Mouse (Mus musculus) MEL (cell line): ENCODE data around the gene Clpp. TPM values are rescaled to one million over a fixed set of nuclear protein-coding genes. Genes with fewer than 3 reads are reported as not detected.

Experiments
- DNase-seq: peaks from one replicate; pipeline ENCODE4 v3.0.0; 2011; ENCODE audit warnings: low read depth, low spot score
- H3K27ac ChIP-seq: 2 replicates; pipeline ENCODE4 v1.5.1; 2012; ENCODE audit warnings: low read depth, mild to moderate bottlenecking, control low read depth, low read length, moderate library complexity; ENCODE audit not compliant: control insufficient read depth
- H3K27me3 ChIP-seq, 2 experiments: fragments of 150-350 bp in 1 of 2; sonication (generic) in 1 of 2; 2 replicates each; pipeline ENCODE4 v1.6.1; 2012; ENCODE audit warnings: low read length in 2 of 2, mild to moderate bottlenecking in 2 of 2, improper control_type of control experiment in 1 of 2, moderate library complexity in 1 of 2; ENCODE audit not compliant: insufficient read depth in 2 of 2, control insufficient read depth in 1 of 2
- H3K36me3 ChIP-seq, 2 experiments: 2 replicates each; pipeline ENCODE4 v1.6.1; 2012 to 2014; ENCODE audit warnings: low read length in 2 of 2, improper control_type of control experiment in 1 of 2, inconsistent platforms in 1 of 2, mild to moderate bottlenecking in 1 of 2; ENCODE audit not compliant: insufficient read depth in 2 of 2, control insufficient read depth in 1 of 2
- H3K4me1 ChIP-seq, 2 experiments: fragments of 150-350 bp in 1 of 2; sonication (generic) in 1 of 2; 2 replicates each; pipeline ENCODE4 v1.6.1; 2012; ENCODE audit warnings: low read length in 2 of 2, improper control_type of control experiment in 1 of 2, mild to moderate bottlenecking in 1 of 2; ENCODE audit not compliant: insufficient read depth in 2 of 2, control insufficient read depth in 1 of 2
- H3K4me3 ChIP-seq, 2 experiments: fragments of 150-350 bp in 1 of 2; sonication (generic) in 1 of 2; 2 replicates each; pipeline ENCODE4 v1.5.1; 2012; ENCODE audit warnings: low read depth in 2 of 2, low read length in 2 of 2, mild to moderate bottlenecking in 2 of 2, moderate library complexity in 2 of 2, control low read depth in 1 of 2, improper control_type of control experiment in 1 of 2; ENCODE audit not compliant: control insufficient read depth in 1 of 2, insufficient read depth in 1 of 2
- H3K79me2 ChIP-seq: 2 replicates; pipeline ENCODE4 v1.6.1; 2012; ENCODE audit warnings: mild to moderate bottlenecking, low read length, moderate library complexity; ENCODE audit not compliant: control insufficient read depth, poor library complexity, insufficient read depth
- H3K9ac ChIP-seq: 2 replicates; pipeline ENCODE4 v1.6.1; 2012; ENCODE audit warnings: low read depth, mild to moderate bottlenecking, control low read depth, low read length, moderate library complexity; ENCODE audit not compliant: control insufficient read depth, poor library complexity, severe bottlenecking
- H3K9me3 ChIP-seq: fragments of 150-350 bp; sonication (generic); replicated peaks from 2 replicates; pipeline ENCODE4 v1.6.1; 2012; ENCODE audit warnings: mild to moderate bottlenecking, low read length, improper control_type of control experiment, moderate library complexity; ENCODE audit not compliant: insufficient read depth
- CHD1 ChIP-seq: IDR thresholded peaks from 2 replicates; pipeline ENCODE4 v1.6.1; 2012; ENCODE audit warnings: low read depth, mild to moderate bottlenecking, inconsistent platforms, low read length, improper control_type of control experiment
- CHD2 ChIP-seq: IDR thresholded peaks from 2 replicates; pipeline ENCODE4 v1.6.1; 2011; ENCODE audit warnings: low read length, improper control_type of control experiment
- CTCF ChIP-seq, 3 experiments: IDR thresholded peaks in 2 of 3; conservative IDR thresholded peaks in 1 of 3; 2 replicates each; pipeline ENCODE4 v1.5.1; 2011 to 2012; ENCODE audit warnings: low read length in 3 of 3, low read depth in 2 of 3, mild to moderate bottlenecking in 2 of 3, improper control_type of control experiment in 1 of 3, inconsistent platforms in 1 of 3, mixed read lengths in 1 of 3, moderate library complexity in 1 of 3; ENCODE audit not compliant: control insufficient read depth in 1 of 3, insufficient read depth in 1 of 3, poor library complexity in 1 of 3, severe bottlenecking in 1 of 3
- ELF1 ChIP-seq: IDR thresholded peaks from 2 replicates; pipeline ENCODE4 v1.6.1; 2014; ENCODE audit warnings: low read depth, mild to moderate bottlenecking, inconsistent platforms, low read length, improper control_type of control experiment, moderate library complexity
- EP300 ChIP-seq, 2 experiments: IDR thresholded peaks; 2 replicates each; pipeline ENCODE4 v1.6.1; 2011; ENCODE audit warnings: improper control_type of control experiment in 2 of 2, low read length in 2 of 2, low read depth in 1 of 2, mild to moderate bottlenecking in 1 of 2
- ETS1 ChIP-seq: IDR thresholded peaks from 2 replicates; pipeline ENCODE4 v1.6.1; 2012; ENCODE audit warnings: low read depth, mild to moderate bottlenecking, inconsistent platforms, low read length, improper control_type of control experiment, moderate library complexity
- GABPA ChIP-seq: IDR thresholded peaks from 2 replicates; pipeline ENCODE4 v1.6.1; 2012; ENCODE audit warnings: low read depth, mild to moderate bottlenecking, inconsistent platforms, low read length, improper control_type of control experiment, moderate library complexity
- GATA1 ChIP-seq: IDR thresholded peaks from 2 replicates; pipeline ENCODE4 v1.6.1; 2011; ENCODE audit warnings: low read depth, low read length, improper control_type of control experiment
- HCFC1 ChIP-seq: IDR thresholded peaks from 2 replicates; pipeline ENCODE4 v1.6.1; 2012; ENCODE audit warnings: low read depth, mild to moderate bottlenecking, inconsistent platforms, low read length, improper control_type of control experiment, moderate library complexity
- KAT2A ChIP-seq: conservative IDR thresholded peaks from 2 replicates; pipeline ENCODE4 v1.6.1; 2012; ENCODE audit warnings: low read depth, low read length, improper control_type of control experiment, inconsistent platforms
- MAFK ChIP-seq: IDR thresholded peaks from 2 replicates; pipeline ENCODE4 v1.6.1; 2011; ENCODE audit warnings: low read depth, mild to moderate bottlenecking, low read length, improper control_type of control experiment, borderline replicate concordance
- MAZ ChIP-seq: IDR thresholded peaks from 2 replicates; pipeline ENCODE4 v1.6.1; 2012; ENCODE audit warnings: low read depth, mild to moderate bottlenecking, inconsistent platforms, low read length, improper control_type of control experiment
- MEF2A ChIP-seq: IDR thresholded peaks from 2 replicates; pipeline ENCODE4 v1.6.1; 2014; ENCODE audit warnings: low read depth, mild to moderate bottlenecking, inconsistent platforms, low read length, improper control_type of control experiment; ENCODE audit not compliant: poor library complexity, insufficient replicate concordance, severe bottlenecking; ENCODE audit errors: extremely low read depth
- MXI1 ChIP-seq: IDR thresholded peaks from 2 replicates; pipeline ENCODE4 v1.6.1; 2011; ENCODE audit warnings: mild to moderate bottlenecking, low read depth, low read length, improper control_type of control experiment
- MYB ChIP-seq: IDR thresholded peaks from 2 replicates; pipeline ENCODE4 v1.6.1; 2011; ENCODE audit warnings: mild to moderate bottlenecking, low read depth, low read length, improper control_type of control experiment
- MYC ChIP-seq: IDR thresholded peaks from 2 replicates; pipeline ENCODE4 v1.6.1; 2011; ENCODE audit warnings: low read depth, mild to moderate bottlenecking, low read length, improper control_type of control experiment, moderate library complexity
- NRF1 ChIP-seq: IDR thresholded peaks from 2 replicates; pipeline ENCODE4 v1.6.1; 2014; ENCODE audit warnings: low read depth, mild to moderate bottlenecking, inconsistent platforms, low read length, improper control_type of control experiment, moderate library complexity; ENCODE audit not compliant: poor library complexity, insufficient read depth, severe bottlenecking
- POLR2A ChIP-seq, 2 experiments: IDR thresholded peaks; 2 replicates each; pipeline ENCODE4 v1.6.1; 2011 to 2012; ENCODE audit warnings: low read length in 2 of 2, mild to moderate bottlenecking in 2 of 2, control low read depth in 1 of 2, improper control_type of control experiment in 1 of 2, low read depth in 1 of 2, moderate library complexity in 1 of 2; ENCODE audit not compliant: control insufficient read depth in 1 of 2, insufficient read depth in 1 of 2, poor library complexity in 1 of 2
- POLR2AphosphoS5 ChIP-seq: IDR thresholded peaks from 2 replicates; pipeline ENCODE4 v1.6.1; 2012; ENCODE audit warnings: low read depth, borderline replicate concordance, mild to moderate bottlenecking, inconsistent platforms, low read length, moderate library complexity, mixed read lengths
- RAD21 ChIP-seq: IDR thresholded peaks from 2 replicates; pipeline ENCODE4 v1.6.1; 2011; ENCODE audit warnings: mild to moderate bottlenecking, low read depth, low read length, improper control_type of control experiment
- RCOR1 ChIP-seq: IDR thresholded peaks from 2 replicates; pipeline ENCODE4 v1.6.1; 2012; ENCODE audit warnings: low read depth, mild to moderate bottlenecking, inconsistent platforms, low read length, improper control_type of control experiment
- SIN3A ChIP-seq: IDR thresholded peaks from 2 replicates; pipeline ENCODE4 v1.6.1; 2012; ENCODE audit warnings: low read length, improper control_type of control experiment, inconsistent platforms
- SMC3 ChIP-seq: IDR thresholded peaks from 2 replicates; pipeline ENCODE4 v1.6.1; 2011; ENCODE audit warnings: low read depth, low read length, improper control_type of control experiment
- TAL1 ChIP-seq: IDR thresholded peaks from 2 replicates; pipeline ENCODE4 v1.6.1; 2012; ENCODE audit warnings: mild to moderate bottlenecking, inconsistent platforms, low read length, moderate library complexity, mixed read lengths
- TCF12 ChIP-seq: IDR thresholded peaks from 2 replicates; pipeline ENCODE4 v1.6.1; 2014; ENCODE audit warnings: low read depth, mild to moderate bottlenecking, inconsistent platforms, low read length, improper control_type of control experiment, moderate library complexity
- USF2 ChIP-seq, 2 experiments: IDR thresholded peaks; 2 replicates each; pipeline ENCODE4 v1.6.1; 2011 to 2012; ENCODE audit warnings: improper control_type of control experiment in 2 of 2, low read length in 2 of 2, borderline replicate concordance in 1 of 2, inconsistent platforms in 1 of 2, low read depth in 1 of 2, mild to moderate bottlenecking in 1 of 2; ENCODE audit not compliant: insufficient read depth in 1 of 2
- ZKSCAN1 ChIP-seq: IDR thresholded peaks from 2 replicates; pipeline ENCODE4 v1.6.1; 2012; ENCODE audit warnings: low read depth, mild to moderate bottlenecking, inconsistent platforms, low read length, improper control_type of control experiment, moderate library complexity
- ZNF384 ChIP-seq: IDR thresholded peaks from 2 replicates; pipeline ENCODE4 v1.6.1; 2012; ENCODE audit warnings: low read depth, mild to moderate bottlenecking, inconsistent platforms, low read length, improper control_type of control experiment
- polyA plus RNA-seq, 2 experiments: library from polyadenylated mRNA; stranded (reverse) in 1 of 2; unstranded in 1 of 2; fragments of >175 nt in 1 of 2; fragments of >200 nt in 1 of 2; gene quantifications; 2 replicates each; pipeline versions ENCODE4 v1.2.1 to v1.2.4; 2012; ENCODE audit warnings: low replicate concordance in 2 of 2, low read depth in 1 of 2; ENCODE audit not compliant: insufficient read length in 2 of 2, insufficient read depth in 1 of 2, missing spikeins in 1 of 2
- total RNA-seq: library from RNA; depleted of rRNA; stranded (reverse); fragments of 300-350 nt; gene quantifications from 2 replicates; pipeline ENCODE4 v1.2.3, GENCODE M21; 2012

The Clpp gene
- total and polyA plus RNA-seq, 3 experiments, result 177 to 178 TPM; not detected in 1

- Histone ChIP-seq H3K9me3 (no peaks in the 10 kb centered on the region), H3K4me1 (peaks cover 6 to 17% of the 10 kb centered on the region in 2 experiments; a peak in 3 of 4 replicates), H3K4me3 (peak overlapping the region; percentile 57 to 77), H3K27ac (peak overlapping the region; percentile 75), H3K27me3 (no peaks in the 10 kb centered on the region), H3K36me3 (peaks cover 0 to 10% of the 10 kb centered on the region in 2 experiments; a peak in 3 of 4 replicates), H3K79me2 (peaks cover 18% of the 10 kb centered on the region), H3K9ac (peak overlapping the region; percentile 84)
- no peak for DNase-seq
- TF ChIP-seq MAZ, result no peak
- no peak for TF ChIP-seq SIN3A
- no peak for TF ChIP-seq CTCF (IDR thresholded peaks at IDR 0.05 in 2 of 3, conservative IDR thresholded peaks at IDR 0.05 in 1 of 3; ENCODE audit: control insufficient read depth in 1 of 3, insufficient read depth in 1 of 3, low read depth in 2 of 3, low read length in 3 of 3, poor library complexity in 1 of 3, severe bottlenecking in 1 of 3)
- TF ChIP-seq USF2 (IDR thresholded peaks at IDR 0.05; ENCODE audit: borderline replicate concordance in 1 of 2, insufficient read depth in 1 of 2, low read depth in 1 of 2, low read length in 2 of 2), result no peak
- TF ChIP-seq MEF2A, result no peak
- TF ChIP-seq CHD2, result no peak
- no peak for TF ChIP-seq GABPA
- TF ChIP-seq MAFK, result no peak
- no peak for TF ChIP-seq HCFC1
- no peak for TF ChIP-seq ZNF384
- TF ChIP-seq MYC, result no peak
- no peak for TF ChIP-seq POLR2A (IDR thresholded peaks at IDR 0.05; ENCODE audit: control insufficient read depth in 1 of 2, insufficient read depth in 1 of 2, low read depth in 1 of 2, low read length in 2 of 2, poor library complexity in 1 of 2)
- TF ChIP-seq POLR2AphosphoS5, result no peak
- TF ChIP-seq KAT2A, result no peak
- no peak for TF ChIP-seq CHD1
- TF ChIP-seq RAD21, result no peak
Measured at GRCm38 (mm10) chr17:57012245-57012795, 22.2 kb downstream of the Clpp start.

DNA sequence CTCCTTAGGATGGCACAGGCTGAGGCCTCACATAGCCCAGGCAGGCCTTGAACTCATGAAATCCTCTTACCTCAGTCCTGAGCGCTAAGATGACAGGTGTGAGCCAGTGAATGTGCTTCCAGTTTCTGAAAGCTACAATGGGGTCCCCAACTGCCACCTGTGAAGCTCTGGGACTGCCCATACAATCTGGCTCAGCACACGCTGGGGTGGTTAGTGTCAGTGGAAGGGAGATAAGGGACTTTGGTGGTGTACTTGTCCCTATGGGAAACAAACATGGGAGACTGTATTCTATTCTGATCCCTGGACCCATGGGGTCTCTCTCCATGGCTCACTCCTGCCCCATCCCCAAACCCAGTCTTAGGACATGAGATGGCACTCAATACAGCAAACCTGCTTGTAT, 29.6 kb downstream of the Clpp start:
- Histone ChIP-seq H3K27ac (no peak overlapping the region), H3K27me3 (no peaks in the 10 kb centered on the region), H3K36me3 (peaks cover 2% of the 10 kb centered on the region in 2 experiments; a peak in 3 of 4 replicates), H3K4me1 (peaks cover 0 to 6% of the 10 kb centered on the region in 2 experiments; a peak in 1 of 4 replicates), H3K4me3 (no peak overlapping the region), H3K9me3 (no peaks in the 10 kb centered on the region), H3K79me2 (no peaks in the 10 kb centered on the region), H3K9ac (no peak overlapping the region)
- DNase-seq, result peak; percentile 51
- TF ChIP-seq GABPA (no peak), USF2 (IDR thresholded peaks at IDR 0.05; ENCODE audit: borderline replicate concordance in 1 of 2, insufficient read depth in 1 of 2, low read depth in 1 of 2, low read length in 2 of 2) (no peak), TCF12 (peak; percentile 79), MXI1 (no peak), MAZ (no peak), ELF1 (no peak), EP300 (IDR thresholded peaks at IDR 0.05; ENCODE audit: low read depth in 1 of 2, low read length in 2 of 2) (peak; percentile 51 to 64; a peak in 3 of 4 replicates), ETS1 (no peak), POLR2A (IDR thresholded peaks at IDR 0.05; ENCODE audit: control insufficient read depth in 1 of 2, insufficient read depth in 1 of 2, low read depth in 1 of 2, low read length in 2 of 2, poor library complexity in 1 of 2) (no peak), MYB (0 out of 2 replicates have a peak, but pooled peaks have one; percentile 28), RAD21 (no peak), TAL1 (peak; percentile 67), KAT2A (no peak), SMC3 (no peak), CHD1 (no peak), MAFK (no peak), RCOR1 (no peak), ZKSCAN1 (no peak), HCFC1 (no peak), GATA1 (peak; percentile 47; the same call in 1 of the 2 replicates), NRF1 (no peak), POLR2AphosphoS5 (no peak), ZNF384 (no peak), SIN3A (no peak)
